Mouse (Mus musculus) forebrain, embryonic 16.5 days (tissue): Measurements from ENCODE around the gene Ccl1. TPM values are rescaled to one million over a fixed set of nuclear protein-coding genes. Genes with fewer than 3 reads are reported as not detected.

Experiments
- ATAC-seq: fragments of 200-750 bp; cut with Nextera tagmentation; 2 replicates; pipeline ENCODE4 v1.8.0; 2017; ENCODE audit warnings: mild to moderate bottlenecking, moderate library complexity
- H3K27ac ChIP-seq: fragments of 300-500 bp; sonication (generic); 2 replicates; pipeline ENCODE4 v1.5.1; 2014; ENCODE audit warnings: low read length, control low read depth
- H3K27me3 ChIP-seq: fragments of 300-500 bp; sonication (generic); replicated peaks from 2 replicates; pipeline ENCODE4 v1.6.1; 2014; ENCODE audit warnings: low read length; ENCODE audit not compliant: control insufficient read depth, insufficient read depth
- H3K36me3 ChIP-seq: fragments of 300-500 bp; sonication (generic); 2 replicates; pipeline ENCODE4 v1.6.1; 2014; ENCODE audit not compliant: control insufficient read depth, insufficient read depth
- H3K4me1 ChIP-seq: fragments of 300-500 bp; sonication (generic); replicated peaks from 2 replicates; pipeline ENCODE4 v1.6.1; 2014; ENCODE audit warnings: low read length; ENCODE audit not compliant: control insufficient read depth, insufficient read depth
- H3K4me2 ChIP-seq: fragments of 300-500 bp; sonication (generic); 2 replicates; pipeline ENCODE4 v1.6.1; 2014; ENCODE audit warnings: mild to moderate bottlenecking, low read length, control low read depth
- H3K4me3 ChIP-seq: fragments of 300-500 bp; sonication (generic); replicated peaks from 2 replicates; pipeline ENCODE4 v1.5.1; 2014; ENCODE audit warnings: mild to moderate bottlenecking, low read length, control low read depth
- H3K9ac ChIP-seq: fragments of 300-500 bp; sonication (generic); replicated peaks from 2 replicates; pipeline ENCODE4 v1.6.1; 2014; ENCODE audit warnings: low read depth, low read length, control low read depth
- H3K9me3 ChIP-seq: fragments of 300-500 bp; sonication (generic); 2 replicates; pipeline ENCODE4 v1.6.1; 2016; ENCODE audit warnings: low read length; ENCODE audit not compliant: control insufficient read depth
- WGBS: fragments of 180-500 bp; shearing (Covaris S2); extraction: QIAGEN DNeasy Blood & Tissue Kit; methylation state at CpG from one replicate; pipeline ENCODE4 v1.1.7; 2014; 5-methylcytosine and 5-hydroxymethylcytosine counted together
- polyA plus RNA-seq: library from polyadenylated mRNA; unstranded; fragments of >200 nt; fragmentation: Nextera tagmentation; extraction: Ambion mirVana; gene quantifications from 2 replicates; pipeline ENCODE4 v1.2.1, GENCODE M21; 2015

Gene Ccl1
- polyA plus RNA-seq, 1 experiment from 2014 or later: 0.47 TPM

GRCm38 (mm10) chr11:82171316-82172071 is 134.0 kb downstream of the Ccl1 start:
- no peaks in the 10 kb centered on the region for H3K27me3 ChIP-seq
- WGBS: 75% methylated on average over 7 of the region's 7 CpGs
- H3K27ac ChIP-seq: no peak overlapping the region
- H3K4me3 ChIP-seq: no peak overlapping the region
- H3K36me3 ChIP-seq: no peaks in the 10 kb centered on the region
- no peak overlapping the region for H3K9ac ChIP-seq
- no peak for ATAC-seq
- no peaks in the 10 kb centered on the region for H3K9me3 ChIP-seq
- H3K4me1 ChIP-seq: no peaks in the 10 kb centered on the region
- no peak overlapping the region for H3K4me2 ChIP-seq

DNA sequence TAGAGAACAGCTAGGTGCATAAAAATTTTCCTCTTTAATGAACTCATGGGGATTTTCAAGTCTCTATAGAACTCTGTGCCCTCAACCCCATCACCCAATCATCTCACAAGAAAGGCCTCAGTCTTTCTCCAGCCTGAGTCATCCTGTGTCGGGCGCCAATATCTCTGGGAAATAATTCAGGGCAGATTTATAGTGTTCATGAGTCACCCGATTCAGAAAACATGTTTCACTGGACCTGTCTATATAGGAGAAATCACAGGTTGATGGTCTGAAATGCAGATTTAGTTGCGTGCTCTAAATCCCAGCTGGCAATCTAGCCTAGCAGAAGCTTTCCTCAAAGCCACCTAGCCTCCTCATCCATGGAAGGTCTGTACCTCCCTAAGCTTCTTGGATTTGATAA is 136.0 kb downstream of the Ccl1 start:
- no peaks in the 10 kb centered on the region for H3K9me3 ChIP-seq
- no peaks in the 10 kb centered on the region for H3K27me3 ChIP-seq
- H3K4me2 ChIP-seq: no peak overlapping the region
- H3K36me3 ChIP-seq: no peaks in the 10 kb centered on the region
- WGBS: 92% methylated on average over 4 of the region's 4 CpGs
- H3K27ac ChIP-seq: no peak overlapping the region
- no peaks in the 10 kb centered on the region for H3K4me1 ChIP-seq
- H3K4me3 ChIP-seq: no peak overlapping the region
- no peak for ATAC-seq
- H3K9ac ChIP-seq: no peak overlapping the region

DNA sequence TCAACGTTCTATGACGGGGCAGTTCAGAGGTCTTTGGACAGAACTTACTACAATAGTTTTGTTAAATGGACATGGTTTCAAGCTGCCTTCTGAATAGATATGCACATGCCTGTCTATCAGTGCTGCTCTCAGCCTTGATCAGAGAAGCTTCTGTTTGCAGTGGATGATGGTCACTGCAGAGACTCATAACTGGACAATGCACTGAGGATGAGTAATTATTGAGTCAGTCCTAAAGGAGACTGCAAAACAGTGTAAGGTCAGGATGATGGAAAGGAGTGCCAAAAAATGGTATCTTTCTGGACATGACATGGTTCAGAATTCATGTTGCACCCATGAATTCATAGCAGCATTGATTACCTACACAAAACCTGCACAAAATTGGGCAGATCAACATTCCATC is 137.2 kb downstream of the Ccl1 start:
- ATAC-seq: no peak

DNA sequence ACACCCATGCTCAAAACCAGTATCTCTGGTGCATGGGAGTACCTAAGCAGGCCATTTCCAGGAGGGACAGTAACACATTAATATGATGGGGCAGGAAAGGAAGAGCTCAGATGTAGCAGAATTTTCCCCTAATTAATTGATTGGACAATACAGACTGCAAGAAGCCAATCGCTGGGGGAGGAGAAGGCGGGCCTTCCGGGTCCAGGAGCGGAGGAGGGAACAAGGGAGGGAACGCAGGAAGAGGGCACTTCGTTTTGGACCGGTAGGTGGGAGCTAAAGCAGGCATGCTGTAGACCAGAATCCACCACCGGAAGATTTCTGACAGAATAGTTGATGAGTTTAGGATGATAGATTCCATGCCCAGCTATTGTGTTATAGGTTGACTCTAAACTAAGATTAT is 142.2 kb downstream of the Ccl1 start:
- ATAC-seq: no peak
- H3K9ac ChIP-seq: no peak overlapping the region
- H3K4me3 ChIP-seq: no peak overlapping the region
- no peak overlapping the region for H3K27ac ChIP-seq
- whole genome bisulfite sequencing: 70% methylated on average over 8 of the region's 8 CpGs
- H3K4me1 ChIP-seq: no peaks in the 10 kb centered on the region
- H3K36me3 ChIP-seq: no peaks in the 10 kb centered on the region
- H3K9me3 ChIP-seq: no peaks in the 10 kb centered on the region
- H3K4me2 ChIP-seq: no peak overlapping the region
- no peaks in the 10 kb centered on the region for H3K27me3 ChIP-seq

More for the DNA sequence above, 137.2 kb downstream of the Ccl1 start:
- H3K27me3 ChIP-seq: no peaks in the 10 kb centered on the region
- H3K27ac ChIP-seq: no peak overlapping the region
- no peaks in the 10 kb centered on the region for H3K36me3 ChIP-seq
- H3K4me3 ChIP-seq: no peak overlapping the region
- H3K9ac ChIP-seq: no peak overlapping the region
- no peaks in the 10 kb centered on the region for H3K9me3 ChIP-seq
- 94% methylated on average over 2 of the region's 2 CpGs for WGBS
- no peak overlapping the region for H3K4me2 ChIP-seq
- H3K4me1 ChIP-seq: no peaks in the 10 kb centered on the region

DNA sequence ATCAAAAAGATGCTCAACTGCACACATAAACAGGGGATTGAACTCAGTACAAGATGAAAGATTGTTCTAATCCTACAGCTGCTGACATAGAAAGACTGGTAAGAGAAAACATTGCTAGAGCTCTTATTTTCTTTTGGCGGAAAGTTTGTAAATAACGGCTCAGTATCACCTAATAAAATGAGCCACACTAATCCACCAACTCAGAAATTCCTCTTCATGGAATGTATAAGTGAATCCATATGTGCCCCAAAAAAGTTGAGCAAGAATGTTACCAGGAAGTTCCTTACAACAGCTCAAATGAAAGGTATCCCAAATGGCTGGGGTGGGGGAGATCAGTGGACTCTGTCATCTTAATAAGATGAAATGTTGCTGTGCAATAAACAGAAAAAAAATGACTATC is 146.4 kb downstream of the Ccl1 start:
- H3K4me1 ChIP-seq: no peaks in the 10 kb centered on the region
- no peak overlapping the region for H3K4me2 ChIP-seq
- H3K27ac ChIP-seq: no peak overlapping the region
- H3K9me3 ChIP-seq: no peaks in the 10 kb centered on the region
- H3K36me3 ChIP-seq: no peaks in the 10 kb centered on the region
- H3K27me3 ChIP-seq: no peaks in the 10 kb centered on the region
- no peak for ATAC-seq
- H3K9ac ChIP-seq: no peak overlapping the region
- WGBS: 89% methylated on average over 2 of the region's 2 CpGs
- H3K4me3 ChIP-seq: no peak overlapping the region

- no peak overlapping the region for H3K27ac ChIP-seq
- no peak overlapping the region for H3K9ac ChIP-seq
- H3K9me3 ChIP-seq: no peaks in the 10 kb centered on the region
- 78% methylated on average over 7 of the region's 7 CpGs for WGBS
- H3K36me3 ChIP-seq: no peaks in the 10 kb centered on the region
- no peak for ATAC-seq
- no peak overlapping the region for H3K4me2 ChIP-seq
- no peaks in the 10 kb centered on the region for H3K4me1 ChIP-seq
- no peak overlapping the region for H3K4me3 ChIP-seq
- no peaks in the 10 kb centered on the region for H3K27me3 ChIP-seq
Measured at GRCm38 (mm10) chr11:82139492-82140094, 165.9 kb downstream of the Ccl1 start.

DNA sequence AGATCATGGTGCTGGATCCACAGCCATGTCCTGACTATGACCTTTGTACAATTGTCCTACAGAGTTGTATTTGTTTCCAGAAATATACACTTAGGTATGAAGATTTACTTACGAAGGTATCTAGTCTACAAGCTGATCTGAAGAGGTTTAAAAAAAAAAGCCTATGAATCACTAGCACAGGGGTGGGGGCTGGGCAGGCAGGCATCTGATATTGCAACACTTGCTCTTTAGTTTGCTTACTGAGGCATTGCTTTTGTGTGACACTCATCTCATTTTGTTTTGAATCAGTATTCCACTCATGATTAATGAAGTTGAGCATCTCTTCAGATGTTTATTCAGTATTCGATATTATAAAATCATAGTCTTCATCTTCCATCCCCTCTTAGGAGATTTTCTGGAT is 169.3 kb downstream of the Ccl1 start:
- no peaks in the 10 kb centered on the region for H3K4me1 ChIP-seq
- no peaks in the 10 kb centered on the region for H3K9me3 ChIP-seq
- H3K36me3 ChIP-seq: no peaks in the 10 kb centered on the region
- no peak overlapping the region for H3K4me2 ChIP-seq
- ATAC-seq: no peak
- H3K4me3 ChIP-seq: no peak overlapping the region
- H3K27me3 ChIP-seq: no peaks in the 10 kb centered on the region
- H3K27ac ChIP-seq: no peak overlapping the region
- no peak overlapping the region for H3K9ac ChIP-seq
- WGBS: 90% methylated on average over 2 of the region's 2 CpGs

- H3K4me1 ChIP-seq: no peaks in the 10 kb centered on the region
- no peak overlapping the region for H3K4me2 ChIP-seq
- H3K9me3 ChIP-seq: no peaks in the 10 kb centered on the region
- no peak for ATAC-seq
- no peak overlapping the region for H3K27ac ChIP-seq
- no peaks in the 10 kb centered on the region for H3K36me3 ChIP-seq
- 67% methylated on average over 1 of the region's 1 CpGs for WGBS
- H3K9ac ChIP-seq: no peak overlapping the region
- H3K4me3 ChIP-seq: no peak overlapping the region
- H3K27me3 ChIP-seq: no peaks in the 10 kb centered on the region
Measured at GRCm38 (mm10) chr11:82132977-82133376, 172.5 kb downstream of the Ccl1 start.
